Mouse (Mus musculus): ENCODE data around the gene Keap1. TPM values are rescaled to one million over a fixed set of nuclear protein-coding genes. Genes with fewer than 3 reads are reported as not detected.
A peak's percentile ranks its signal among the peaks of the same experiment; 100 is the strongest.
"Not testable (repeated sequence)": the region's sequence is repeated elsewhere in the genome, so short reads cannot be mapped to it uniquely, and the experiment has no call there.

Gene Keap1
- polyA plus RNA-seq, 1 experiment from 2014 or later: 53.9 TPM

DNA sequence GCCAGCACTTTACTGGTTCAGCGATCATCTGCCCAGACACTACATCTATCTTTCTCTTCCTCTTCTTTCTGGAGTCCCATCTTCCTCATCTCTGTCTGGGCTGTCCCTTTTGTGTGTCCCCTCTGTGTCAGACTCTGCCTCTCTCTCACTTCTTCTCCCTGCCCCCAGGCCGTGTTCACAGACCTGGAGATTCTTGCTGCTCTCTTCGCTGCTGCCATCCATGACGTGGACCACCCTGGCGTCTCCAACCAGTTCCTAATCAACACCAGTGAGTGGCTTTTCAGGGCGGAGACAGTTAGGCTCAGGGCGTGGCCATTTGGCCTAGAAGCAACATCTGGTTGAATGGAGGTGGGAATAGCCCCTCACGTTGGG lies 35.0 kb downstream of the Keap1 start:
- Histone ChIP-seq H3K9ac (no peak overlapping the region), H3K27me3 (replicated peaks) (no peaks in the 10 kb centered on the region), H3K4me2 (replicated peaks) (peak overlapping the region; percentile 63), H3K4me1 (peaks cover 10% of the 10 kb centered on the region), H3K9me3 (no peaks in the 10 kb centered on the region), H3K36me3 (peaks cover 5% of the 10 kb centered on the region; the same call in 1 of the 2 replicates), H3K4me3 (peak overlapping the region; percentile 34; the same call in 1 of the 2 replicates), H3K27ac (no peak overlapping the region)
- peak; percentile 34; the same call in 1 of the 2 replicates for ATAC-seq (ENCODE audit: low FRiP score, low read depth)
- 19% methylated on average over 8 of the region's 8 CpGs for WGBS

DNA sequence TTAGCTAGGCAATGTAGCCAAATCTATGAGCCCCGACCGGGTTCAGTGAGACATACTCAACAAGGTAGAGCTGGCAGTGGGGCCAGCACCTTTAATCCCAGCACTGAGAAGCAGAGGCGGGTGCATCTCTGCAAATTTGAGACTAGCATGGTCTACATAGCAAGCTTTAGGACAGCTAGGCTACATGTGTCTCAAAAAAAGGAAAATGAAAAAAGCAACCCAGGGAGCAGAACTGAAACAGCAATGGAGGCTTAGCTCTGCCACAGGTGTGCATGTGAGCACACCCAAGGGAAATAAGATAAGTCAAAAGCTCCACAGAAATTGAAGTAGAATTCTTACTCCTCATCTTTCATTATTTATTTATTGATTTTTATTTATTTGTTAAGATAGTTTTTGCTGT lies 40.2 kb downstream of the Keap1 start:
- H3K9me3 ChIP-seq: no peaks in the 10 kb centered on the region
- no peak overlapping the region for H3K9ac ChIP-seq
- no peak for ATAC-seq (ENCODE audit: low FRiP score, low read depth)
- 80% methylated on average over 3 of the region's 3 CpGs for WGBS
- H3K27me3 ChIP-seq (replicated peaks): no peaks in the 10 kb centered on the region
- peaks cover 31% of the 10 kb centered on the region for H3K4me1 ChIP-seq
- no peak overlapping the region for H3K4me3 ChIP-seq
- no peak overlapping the region for H3K27ac ChIP-seq
- peaks cover 5% of the 10 kb centered on the region; the same call in 1 of the 2 replicates for H3K36me3 ChIP-seq
- H3K4me2 ChIP-seq (replicated peaks): no peak overlapping the region

DNA sequence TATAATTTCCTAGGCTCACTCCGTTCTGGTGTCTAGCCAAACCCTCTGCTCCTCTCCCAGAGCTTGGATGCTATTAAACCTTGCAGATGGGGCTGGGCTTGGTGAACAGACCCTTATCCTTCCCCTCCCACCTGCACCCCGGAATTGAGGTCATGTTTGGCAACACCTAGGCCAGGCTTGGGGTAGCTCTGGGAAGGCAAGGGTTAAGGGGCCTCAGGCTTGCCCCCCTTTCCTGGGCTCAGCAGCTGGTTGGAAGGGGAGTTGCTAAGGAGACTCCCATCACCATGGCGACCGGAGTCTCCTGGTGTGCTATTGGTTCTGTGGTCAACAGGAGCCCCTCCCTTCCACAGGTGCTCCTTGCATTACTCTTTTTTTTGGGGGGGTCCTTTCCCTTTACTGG lies 41.2 kb downstream of the Keap1 start:
- Histone ChIP-seq H3K27ac (no peak overlapping the region), H3K4me2 (replicated peaks) (peak overlapping the region; percentile 69), H3K9ac (peak overlapping the region; percentile 44), H3K4me3 (peak overlapping the region; percentile 46), H3K4me1 (peaks cover 31% of the 10 kb centered on the region), H3K27me3 (replicated peaks) (no peaks in the 10 kb centered on the region), H3K36me3 (peaks cover 3% of the 10 kb centered on the region; the same call in 1 of the 2 replicates), H3K9me3 (no peaks in the 10 kb centered on the region)
- ATAC-seq (ENCODE audit: low FRiP score, low read depth): peak; percentile 84
- 15% methylated on average over 4 of the region's 4 CpGs for WGBS

DNA sequence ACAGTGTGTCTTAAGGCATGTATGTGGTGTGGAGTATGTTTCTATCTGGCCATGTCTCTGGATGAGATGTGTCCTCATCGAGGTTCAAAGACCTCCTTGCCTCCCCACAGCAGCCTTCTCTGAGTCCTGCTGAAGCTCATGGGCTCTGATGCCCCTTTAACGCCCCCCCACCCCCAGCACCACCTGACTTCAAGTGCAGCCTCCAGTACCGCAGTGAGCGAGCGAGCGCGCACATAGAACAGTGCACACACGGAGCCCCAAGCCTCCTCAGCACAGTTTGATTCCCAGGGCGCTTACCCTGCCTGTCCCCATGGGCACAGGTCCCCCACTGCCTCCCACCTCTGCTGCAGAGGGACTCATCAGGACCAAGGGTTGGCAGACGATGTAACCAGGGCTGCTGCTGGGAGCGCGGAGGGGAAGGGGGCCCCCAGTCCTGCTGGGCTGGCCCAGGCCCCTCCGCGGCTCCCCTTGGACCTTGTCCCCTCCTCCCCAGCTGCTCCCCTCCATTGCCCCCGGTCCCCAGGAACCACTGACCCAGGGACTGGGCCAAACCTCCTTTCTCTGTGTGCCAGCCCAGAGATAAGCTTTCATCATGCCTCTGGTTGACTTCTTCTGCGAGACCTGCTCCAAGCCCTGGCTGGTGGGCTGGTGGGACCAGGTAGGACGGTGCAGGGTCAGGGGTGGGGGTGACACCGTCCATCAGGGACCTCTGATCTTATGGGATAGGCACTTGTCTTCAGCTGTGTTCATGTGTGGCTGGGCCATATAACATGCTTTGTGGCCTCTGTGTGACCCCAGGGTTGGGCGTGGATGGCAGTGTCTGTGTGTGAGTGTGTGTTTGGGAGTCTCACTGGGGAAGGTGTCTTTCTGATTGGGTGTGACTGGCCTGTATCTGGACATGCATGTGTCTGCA lies 42.4 kb downstream of the Keap1 start:
- WGBS: 25% methylated on average over 19 of the region's 19 CpGs
- ATAC-seq (ENCODE audit: low FRiP score, low read depth): peak; percentile 64
- H3K4me2 ChIP-seq (replicated peaks): peak overlapping the region; percentile 69
- peak overlapping the region; percentile 69 for H3K9ac ChIP-seq
- 0 out of 2 replicates have a peak, but pooled peaks cover 3% of the 10 kb centered on the region for H3K36me3 ChIP-seq
- peaks cover 31% of the 10 kb centered on the region for H3K4me1 ChIP-seq
- H3K27me3 ChIP-seq (replicated peaks): no peaks in the 10 kb centered on the region
- no peaks in the 10 kb centered on the region for H3K9me3 ChIP-seq
- peak overlapping the region; percentile 23; the same call in 1 of the 2 replicates for H3K27ac ChIP-seq
- H3K4me3 ChIP-seq: peak overlapping the region; percentile 46

DNA sequence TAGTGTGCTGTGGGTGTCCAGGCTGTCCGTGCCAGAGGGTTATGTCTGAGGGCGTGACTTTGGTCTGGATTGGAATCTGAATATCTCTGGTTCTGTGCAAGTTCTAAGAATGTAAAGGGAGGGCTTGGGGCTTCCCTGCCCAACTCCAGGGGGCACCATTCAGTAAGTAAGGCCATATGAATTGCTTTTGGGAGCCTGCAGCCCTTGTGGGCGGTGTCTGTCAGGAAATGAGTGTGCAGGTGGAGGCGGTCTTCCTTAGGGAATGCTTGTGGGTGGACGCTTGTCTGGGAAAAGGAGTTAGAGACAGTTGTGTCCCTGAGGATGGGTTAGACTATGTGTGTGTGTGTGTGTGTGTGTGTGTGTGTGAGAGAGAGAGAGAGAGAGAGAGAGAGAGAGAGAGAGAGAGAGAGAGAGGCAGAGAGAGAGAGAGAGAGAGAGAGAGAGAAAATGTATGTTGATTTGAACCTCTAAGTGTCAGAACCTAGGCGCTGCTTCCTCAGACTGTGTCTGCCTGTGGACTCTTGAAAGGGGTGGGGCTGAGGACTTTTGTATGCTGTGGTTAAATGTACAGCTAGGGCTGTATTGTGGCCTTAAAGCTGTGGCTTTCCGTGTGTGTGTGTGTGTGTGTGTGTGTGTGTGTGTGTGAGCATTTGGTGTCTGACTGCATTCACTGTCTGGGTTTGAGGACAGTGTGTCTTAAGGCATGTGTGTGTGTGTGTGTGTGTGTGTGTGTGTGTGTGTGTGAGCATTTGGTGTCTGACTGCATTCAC lies 43.2 kb downstream of the Keap1 start:
- not testable (repeated sequence) for H3K9ac ChIP-seq
- WGBS: 50% methylated on average over 7 of the region's 7 CpGs

DNA sequence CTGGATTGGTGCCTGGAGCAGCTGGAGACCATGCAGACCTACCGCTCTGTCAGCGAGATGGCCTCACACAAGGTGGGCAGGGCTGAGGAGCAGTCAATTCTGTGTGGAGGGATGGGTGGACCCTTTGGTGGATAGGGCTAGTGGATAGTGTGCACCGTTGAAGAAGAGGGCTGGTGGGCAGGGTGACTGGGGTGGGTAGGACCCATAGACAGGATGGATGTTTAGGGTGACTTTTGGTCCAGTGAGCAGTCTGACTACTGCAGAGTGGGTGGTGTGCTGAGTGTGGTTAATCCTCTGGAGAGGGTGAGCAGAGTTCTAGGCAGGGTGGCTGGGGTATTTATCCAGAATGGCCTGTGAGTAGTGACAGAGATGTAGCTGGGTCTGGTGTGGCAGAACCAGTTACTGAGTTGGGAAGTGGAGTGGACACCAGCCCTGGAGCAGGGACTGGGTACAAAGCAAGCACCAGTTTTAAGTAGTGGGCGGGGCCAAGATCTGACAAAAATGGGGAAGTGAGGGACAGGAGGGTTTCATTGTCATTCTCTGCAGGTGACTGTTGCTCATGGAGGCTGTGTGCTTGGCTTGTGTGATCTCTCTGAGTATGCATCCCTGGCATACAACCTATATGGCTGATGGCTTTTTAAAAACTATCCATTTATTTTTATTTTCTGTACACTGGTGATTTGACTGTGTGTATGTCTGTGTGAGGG lies 44.2 kb downstream of the Keap1 start:
- H3K4me1 ChIP-seq: peaks cover 31% of the 10 kb centered on the region
- H3K36me3 ChIP-seq: no peaks in the 10 kb centered on the region
- 84% methylated on average over 4 of the region's 4 CpGs for WGBS
- H3K27ac ChIP-seq: no peak overlapping the region
- no peak overlapping the region for H3K4me3 ChIP-seq
- H3K9me3 ChIP-seq: no peaks in the 10 kb centered on the region
- no peak overlapping the region for H3K9ac ChIP-seq
- ATAC-seq (ENCODE audit: low FRiP score, low read depth): no peak
- H3K27me3 ChIP-seq (replicated peaks): 0 out of 2 replicates have a peak, but pooled peaks cover 2% of the 10 kb centered on the region
- H3K4me2 ChIP-seq (replicated peaks): no peak overlapping the region

More for the DNA sequence above, 43.2 kb downstream of the Keap1 start:
- not testable (repeated sequence) for H3K27ac ChIP-seq; H3K4me2 ChIP-seq (replicated peaks); H3K4me3 ChIP-seq; H3K9me3 ChIP-seq; H3K27me3 ChIP-seq (replicated peaks); H3K36me3 ChIP-seq
- peak; percentile 12; the same call in 1 of the 2 replicates for ATAC-seq (ENCODE audit: low FRiP score, low read depth)
- H3K4me1 ChIP-seq: peaks cover 31% of the 10 kb centered on the region

DNA sequence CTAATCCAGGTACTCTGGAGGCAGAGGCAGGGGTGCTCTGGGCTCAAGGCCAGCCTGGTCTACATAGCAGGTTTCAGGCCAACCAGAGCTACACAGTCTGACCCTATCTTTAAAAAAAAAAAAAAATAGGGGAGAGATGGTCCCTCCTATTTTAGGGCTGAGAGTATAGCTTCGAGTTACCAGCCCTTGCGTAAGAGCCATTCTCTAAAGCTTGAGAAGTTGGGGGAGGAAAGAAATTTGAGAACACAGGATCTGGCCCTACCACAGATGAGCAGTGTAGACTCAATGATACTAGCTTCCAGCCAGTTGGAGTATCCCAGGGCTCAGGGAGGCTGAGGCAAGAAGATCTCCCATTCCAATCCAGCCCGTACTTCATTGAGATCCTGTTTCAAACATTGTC lies 45.4 kb downstream of the Keap1 start:
- no peaks in the 10 kb centered on the region for H3K9me3 ChIP-seq
- H3K36me3 ChIP-seq: no peaks in the 10 kb centered on the region
- 87% methylated on average over 3 of the region's 3 CpGs for WGBS
- H3K4me2 ChIP-seq (replicated peaks): no peak overlapping the region
- no peak overlapping the region for H3K4me3 ChIP-seq
- H3K27me3 ChIP-seq (replicated peaks): 0 out of 2 replicates have a peak, but pooled peaks cover 2% of the 10 kb centered on the region
- H3K27ac ChIP-seq: no peak overlapping the region
- ATAC-seq (ENCODE audit: low FRiP score, low read depth): no peak
- H3K4me1 ChIP-seq: peaks cover 31% of the 10 kb centered on the region
- no peak overlapping the region for H3K9ac ChIP-seq

DNA sequence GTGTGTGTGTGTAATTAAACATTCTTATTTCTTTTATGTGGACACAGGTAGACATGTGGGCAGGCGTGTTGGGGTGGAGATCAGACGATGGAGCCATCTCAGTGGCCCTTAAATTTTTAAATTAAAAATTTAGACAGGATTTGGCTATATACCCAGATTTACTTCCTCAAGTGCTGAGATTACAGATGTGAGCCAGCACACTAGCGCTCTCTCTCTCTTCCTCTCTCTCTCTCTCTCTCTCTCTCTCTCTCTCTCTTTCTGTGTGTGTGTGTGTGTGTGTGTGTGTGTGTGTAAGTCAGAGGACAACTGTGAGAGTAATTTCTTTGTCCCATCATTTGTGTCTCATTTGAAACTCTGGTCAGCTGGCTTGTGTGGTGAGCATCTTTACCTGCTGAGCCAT lies 48.5 kb downstream of the Keap1 start:
- Histone ChIP-seq H3K27ac (no peak overlapping the region), H3K9ac (no peak overlapping the region), H3K4me2 (replicated peaks) (no peak overlapping the region), H3K9me3 (no peaks in the 10 kb centered on the region), H3K4me1 (0 out of 2 replicates have a peak, but pooled peaks cover 3% of the 10 kb centered on the region), H3K27me3 (replicated peaks) (0 out of 2 replicates have a peak, but pooled peaks cover 2% of the 10 kb centered on the region), H3K36me3 (no peaks in the 10 kb centered on the region), H3K4me3 (no peak overlapping the region)
- 65% methylated on average over 3 of the region's 3 CpGs for WGBS
- no peak for ATAC-seq (ENCODE audit: low FRiP score, low read depth)

DNA sequence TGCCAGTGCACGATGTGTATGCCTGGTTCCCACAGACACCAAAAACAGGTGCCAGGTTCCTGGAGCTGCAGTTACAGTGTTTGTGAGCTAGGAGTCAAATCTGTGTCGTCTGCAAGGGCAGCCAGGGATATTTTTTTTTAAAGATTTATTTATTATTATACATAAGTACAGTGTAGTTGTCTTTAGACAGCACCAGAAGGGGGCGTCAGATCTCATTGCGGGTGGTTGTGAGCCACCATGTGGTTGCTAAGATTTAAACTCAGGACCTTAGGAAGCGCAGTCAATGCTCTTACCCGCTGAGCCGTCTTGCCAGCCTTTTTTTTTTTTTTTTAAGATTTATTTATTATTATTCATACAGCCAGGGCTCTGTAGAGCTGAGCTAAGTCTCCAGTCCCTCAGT lies 49.3 kb downstream of the Keap1 start:
- Histone ChIP-seq H3K4me2 (replicated peaks) (no peak overlapping the region), H3K36me3 (no peaks in the 10 kb centered on the region), H3K27ac (no peak overlapping the region), H3K4me1 (no peaks in the 10 kb centered on the region), H3K9me3 (no peaks in the 10 kb centered on the region), H3K4me3 (no peak overlapping the region), H3K27me3 (replicated peaks) (peaks cover 5% of the 10 kb centered on the region; the same call in 1 of the 2 replicates), H3K9ac (no peak overlapping the region)
- no peak for ATAC-seq (ENCODE audit: low FRiP score, low read depth)
- WGBS: 48% methylated on average over 7 of the region's 7 CpGs

DNA sequence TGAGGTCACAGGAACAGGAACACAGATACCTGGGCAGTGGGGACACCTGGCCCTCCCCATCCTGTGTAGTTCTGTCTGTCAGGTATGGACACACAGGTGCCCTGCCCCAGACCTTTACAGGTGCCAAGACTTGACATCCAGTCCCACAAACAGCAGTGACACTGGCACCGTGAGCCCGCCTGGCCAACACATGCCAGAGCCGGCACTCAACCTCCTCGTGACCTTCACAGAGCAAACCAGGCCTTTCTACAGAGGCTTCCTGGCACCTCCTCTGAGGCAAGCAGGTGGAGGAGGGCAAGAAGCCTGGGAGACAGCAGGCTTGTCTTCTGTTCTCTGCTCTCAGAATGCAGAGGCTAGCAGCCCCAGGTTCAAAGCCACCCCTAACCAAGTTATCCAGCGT lies 53.7 kb downstream of the Keap1 start:
- peaks cover 39% of the 10 kb centered on the region for H3K27me3 ChIP-seq (replicated peaks)
- no peak overlapping the region for H3K9ac ChIP-seq
- peaks cover 3% of the 10 kb centered on the region; the same call in 1 of the 2 replicates for H3K4me1 ChIP-seq
- 91% methylated on average over 5 of the region's 5 CpGs for WGBS
- no peak overlapping the region for H3K4me3 ChIP-seq
- ATAC-seq (ENCODE audit: low FRiP score, low read depth): no peak
- no peak overlapping the region for H3K4me2 ChIP-seq (replicated peaks)
- no peak overlapping the region for H3K27ac ChIP-seq
- H3K9me3 ChIP-seq: no peaks in the 10 kb centered on the region
- H3K36me3 ChIP-seq: no peaks in the 10 kb centered on the region

DNA sequence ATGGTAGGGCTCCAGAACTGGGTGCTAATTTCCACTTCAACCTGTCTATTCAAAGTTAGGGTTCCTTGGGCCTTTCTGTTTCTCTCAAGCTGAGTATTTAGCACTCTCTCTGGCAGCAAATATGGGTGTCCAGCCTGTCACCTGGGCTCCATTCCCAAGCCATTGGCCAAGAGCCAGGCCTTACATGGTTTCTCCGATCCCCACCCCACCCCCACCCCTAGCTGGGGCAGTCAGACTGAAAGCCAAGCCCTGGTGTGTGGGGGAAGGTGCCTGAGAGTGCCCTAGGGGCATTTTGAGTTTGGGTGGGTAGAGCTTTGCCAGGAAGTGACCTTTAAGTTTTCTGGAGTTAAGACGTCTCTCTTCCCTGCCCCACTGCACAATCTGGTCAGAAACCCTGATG lies 54.4 kb downstream of the Keap1 start:
- Histone ChIP-seq H3K4me2 (replicated peaks) (no peak overlapping the region), H3K9ac (no peak overlapping the region), H3K4me1 (peaks cover 3% of the 10 kb centered on the region; the same call in 1 of the 2 replicates), H3K27ac (no peak overlapping the region), H3K9me3 (no peaks in the 10 kb centered on the region), H3K4me3 (no peak overlapping the region), H3K36me3 (no peaks in the 10 kb centered on the region), H3K27me3 (replicated peaks) (peaks cover 39% of the 10 kb centered on the region)
- 59% methylated on average over 2 of the region's 2 CpGs for WGBS
- no peak for ATAC-seq (ENCODE audit: low FRiP score, low read depth)

Data from neural tube, embryonic 12.5 days (tissue).